Mouse (Mus musculus) midbrain, postnatal 0 days (tissue): ENCODE results near the gene Ltb4r1. TPM values are rescaled to one million over a fixed set of nuclear protein-coding genes. Genes with fewer than 3 reads are reported as not detected.

Experiments used
- ATAC-seq: fragments of 200-750 bp; cut with Nextera tagmentation; 2 replicates; pipeline ENCODE4 v1.8.0; 2017; ENCODE audit warnings: moderate number of reproducible peaks, mild to moderate bottlenecking, moderate TSS enrichment, moderate library complexity; ENCODE audit not compliant: low FRiP score
- DNase-seq: peaks from one replicate; pipeline ENCODE4 v3.0.0-alpha.2; 2015; ENCODE audit warnings: low spot score
- H3K27ac ChIP-seq: fragments of 300-500 bp; sonication (generic); 2 replicates; pipeline ENCODE4 v1.5.1; 2014; ENCODE audit warnings: low read depth, mild to moderate bottlenecking, low read length, mixed read lengths
- H3K27me3 ChIP-seq: fragments of 300-500 bp; sonication (generic); 2 replicates; pipeline ENCODE4 v1.6.1; 2014; ENCODE audit warnings: low read length, control low read depth, mixed read lengths; ENCODE audit not compliant: insufficient read depth
- H3K36me3 ChIP-seq: fragments of 300-500 bp; sonication (generic); 2 replicates; pipeline ENCODE4 v1.6.1; 2014; ENCODE audit warnings: low read length, control low read depth, mixed read lengths; ENCODE audit not compliant: insufficient read depth
- H3K4me1 ChIP-seq: fragments of 300-500 bp; sonication (generic); 2 replicates; pipeline ENCODE4 v1.6.1; 2014; ENCODE audit warnings: mild to moderate bottlenecking, control low read depth, antibody characterized with exemption, low read length, mixed read lengths; ENCODE audit not compliant: insufficient read depth
- H3K4me2 ChIP-seq: fragments of 300-500 bp; sonication (generic); 2 replicates; pipeline ENCODE4 v1.6.1; 2014; ENCODE audit warnings: low read depth, mild to moderate bottlenecking, low read length, mixed read lengths; ENCODE audit not compliant: poor library complexity, severe bottlenecking
- H3K4me3 ChIP-seq: fragments of 300-500 bp; sonication (generic); 2 replicates; pipeline ENCODE4 v1.5.1; 2014; ENCODE audit warnings: low read depth, mild to moderate bottlenecking, low read length, moderate library complexity
- H3K9ac ChIP-seq: fragments of 300-500 bp; sonication (generic); replicated peaks from 2 replicates; pipeline ENCODE4 v1.6.1; 2014; ENCODE audit warnings: mild to moderate bottlenecking, low read length, moderate library complexity, mixed read lengths; ENCODE audit not compliant: poor library complexity, severe bottlenecking
- H3K9me3 ChIP-seq: fragments of 300-500 bp; sonication (generic); 2 replicates; pipeline ENCODE4 v1.6.1; 2016; ENCODE audit warnings: low read length, control low read depth
- CTCF ChIP-seq: IDR thresholded peaks from 2 replicates; pipeline ENCODE4 v1.5.1; 2016; ENCODE audit warnings: antibody characterized with exemption, mild to moderate bottlenecking
- WGBS: fragments of 180-500 bp; shearing (Covaris S2); extraction: QIAGEN DNeasy Blood & Tissue Kit; methylation state at CpG from one replicate; pipeline ENCODE4 v1.1.7; 2014; 5-methylcytosine and 5-hydroxymethylcytosine counted together
- polyA plus RNA-seq: library from polyadenylated mRNA; unstranded; fragments of >200 nt; fragmentation: Nextera tagmentation; extraction: Ambion mirVana; gene quantifications from 2 replicates; pipeline ENCODE4 v1.2.1, GENCODE M21; 2015
- total RNA-seq: library from RNA; depleted of rRNA; stranded (reverse); fragments of >200 nt; gene quantifications from 2 replicates; pipeline ENCODE4 v1.2.3, GENCODE M21; 2014

Gene Ltb4r1
- total and polyA plus RNA-seq, 2 experiments from 2014 or later: 0.88 to 1.1 TPM

GRCm38 (mm10) chr14:55762001-55762821 lies 3.6 kb upstream of the Ltb4r1 start:
- Histone ChIP-seq H3K9me3 (no peaks in the 10 kb centered on the region), H3K4me1 (peaks cover 10% of the 10 kb centered on the region; the same call in 1 of the 2 replicates), H3K27ac (peak overlapping the region; percentile 71), H3K9ac (peak overlapping the region; percentile 77), H3K4me3 (peak overlapping the region; percentile 44), H3K36me3 (no peaks in the 10 kb centered on the region), H3K4me2 (peak overlapping the region; percentile 58), H3K27me3 (peaks cover 15% of the 10 kb centered on the region; the same call in 1 of the 2 replicates)
- ATAC-seq: peak; percentile 74
- DNase-seq: peak; percentile 44
- WGBS: under 1% methylated on average over 74 of the region's 77 CpGs
- TF ChIP-seq CTCF: peak; percentile 54

GRCm38 (mm10) chr14:55763166-55763565 lies 2.6 kb upstream of the Ltb4r1 start:
- Histone ChIP-seq H3K27ac (0 out of 2 replicates have a peak overlapping the region, but pooled peaks have one; percentile 71), H3K27me3 (peaks cover 15% of the 10 kb centered on the region; the same call in 1 of the 2 replicates), H3K9ac (0 out of 2 replicates have a peak overlapping the region, but pooled peaks have one; percentile 77), H3K36me3 (no peaks in the 10 kb centered on the region), H3K4me2 (no peak overlapping the region; the same call in 1 of the 2 replicates), H3K9me3 (no peaks in the 10 kb centered on the region), H3K4me3 (no peak overlapping the region), H3K4me1 (peaks cover 10% of the 10 kb centered on the region; the same call in 1 of the 2 replicates)
- WGBS: 62% methylated on average over 7 of the region's 7 CpGs
- no peak for TF ChIP-seq CTCF
- ATAC-seq (no peak), DNase-seq (no peak)

- Histone ChIP-seq H3K4me3 (peak overlapping the region; percentile 35), H3K27ac (no peak overlapping the region), H3K27me3 (peaks cover 10% of the 10 kb centered on the region; the same call in 1 of the 2 replicates), H3K9me3 (no peaks in the 10 kb centered on the region), H3K36me3 (no peaks in the 10 kb centered on the region), H3K4me2 (peak overlapping the region; percentile 73), H3K9ac (peak overlapping the region; percentile 51), H3K4me1 (0 out of 2 replicates have a peak, but pooled peaks cover 2% of the 10 kb centered on the region)
- peak; percentile 73 for TF ChIP-seq CTCF
- 12% methylated on average over 52 of the region's 52 CpGs for whole genome bisulfite sequencing
- ATAC-seq (peak; percentile 67), DNase-seq (peak; percentile 55)
Observed at GRCm38 (mm10) chr14:55767519-55768414, 2.0 kb downstream of the Ltb4r1 start.

GRCm38 (mm10) chr14:55768555-55768954 lies 2.8 kb downstream of the Ltb4r1 start:
- no peak for DNase-seq
- WGBS: 91% methylated on average over 6 of the region's 6 CpGs
- no peak for TF ChIP-seq CTCF
- H3K4me3 ChIP-seq: no peak overlapping the region
- no peak overlapping the region for H3K27ac ChIP-seq
- H3K4me1 ChIP-seq: no peaks in the 10 kb centered on the region
- H3K9me3 ChIP-seq: no peaks in the 10 kb centered on the region
- no peak overlapping the region; the same call in 1 of the 2 replicates for H3K9ac ChIP-seq
- peaks cover 13% of the 10 kb centered on the region; the same call in 1 of the 2 replicates for H3K27me3 ChIP-seq
- H3K36me3 ChIP-seq: no peaks in the 10 kb centered on the region
- ATAC-seq: no peak
- no peak overlapping the region for H3K4me2 ChIP-seq

- no peak for ATAC-seq
- H3K36me3 ChIP-seq: no peaks in the 10 kb centered on the region
- no peak for DNase-seq
- no peak overlapping the region for H3K27ac ChIP-seq
- no peak overlapping the region for H3K4me2 ChIP-seq
- no peak overlapping the region for H3K4me3 ChIP-seq
- H3K9ac ChIP-seq: no peak overlapping the region
- WGBS: 78% methylated on average over 16 of the region's 16 CpGs
- no peak for TF ChIP-seq CTCF
- no peaks in the 10 kb centered on the region for H3K9me3 ChIP-seq
- H3K4me1 ChIP-seq: no peaks in the 10 kb centered on the region
- peaks cover 11% of the 10 kb centered on the region; the same call in 1 of the 2 replicates for H3K27me3 ChIP-seq
Observed at GRCm38 (mm10) chr14:55769087-55769703, 3.4 kb downstream of the Ltb4r1 start.
